Mouse (Mus musculus) MEL (cell line): ENCODE measurements around the gene Gm45808.

Experiments used
- CTCF ChIP-seq, 3 experiments: IDR thresholded peaks in 2 of 3; conservative IDR thresholded peaks in 1 of 3; 2 replicates each; pipeline ENCODE4 v1.5.1; 2011 to 2012; ENCODE audit warnings: low read length in 3 of 3, low read depth in 2 of 3, mild to moderate bottlenecking in 2 of 3, improper control_type of control experiment in 1 of 3, inconsistent platforms in 1 of 3, mixed read lengths in 1 of 3, moderate library complexity in 1 of 3; ENCODE audit not compliant: control insufficient read depth in 1 of 3, insufficient read depth in 1 of 3, poor library complexity in 1 of 3, severe bottlenecking in 1 of 3
- MAZ ChIP-seq: IDR thresholded peaks from 2 replicates; pipeline ENCODE4 v1.6.1; 2012; ENCODE audit warnings: low read depth, mild to moderate bottlenecking, inconsistent platforms, low read length, improper control_type of control experiment
- POLR2A ChIP-seq, 2 experiments: IDR thresholded peaks; 2 replicates each; pipeline ENCODE4 v1.6.1; 2011 to 2012; ENCODE audit warnings: low read length in 2 of 2, mild to moderate bottlenecking in 2 of 2, control low read depth in 1 of 2, improper control_type of control experiment in 1 of 2, low read depth in 1 of 2, moderate library complexity in 1 of 2; ENCODE audit not compliant: control insufficient read depth in 1 of 2, insufficient read depth in 1 of 2, poor library complexity in 1 of 2
- RAD21 ChIP-seq: IDR thresholded peaks from 2 replicates; pipeline ENCODE4 v1.6.1; 2011; ENCODE audit warnings: mild to moderate bottlenecking, low read depth, low read length, improper control_type of control experiment
- SIN3A ChIP-seq: IDR thresholded peaks from 2 replicates; pipeline ENCODE4 v1.6.1; 2012; ENCODE audit warnings: low read length, improper control_type of control experiment, inconsistent platforms
- TBP ChIP-seq: IDR thresholded peaks from 2 replicates; pipeline ENCODE4 v1.8.0; 2011; ENCODE audit warnings: low read depth, low read length, improper control_type of control experiment
- ZMIZ1 ChIP-seq: IDR thresholded peaks from 2 replicates; pipeline ENCODE4 v1.6.1; 2012; ENCODE audit warnings: low read depth, mild to moderate bottlenecking, inconsistent platforms, low read length, improper control_type of control experiment, moderate library complexity
- ZNF384 ChIP-seq: IDR thresholded peaks from 2 replicates; pipeline ENCODE4 v1.6.1; 2012; ENCODE audit warnings: low read depth, mild to moderate bottlenecking, inconsistent platforms, low read length, improper control_type of control experiment

- TF ChIP-seq POLR2A (IDR thresholded peaks at IDR 0.05; ENCODE audit: control insufficient read depth in 1 of 2, insufficient read depth in 1 of 2, low read depth in 1 of 2, low read length in 2 of 2, poor library complexity in 1 of 2) (no peak), CTCF (IDR thresholded peaks at IDR 0.05 in 2 of 3, conservative IDR thresholded peaks at IDR 0.05 in 1 of 3; ENCODE audit: control insufficient read depth in 1 of 3, insufficient read depth in 1 of 3, low read depth in 2 of 3, low read length in 3 of 3, poor library complexity in 1 of 3, severe bottlenecking in 1 of 3) (no peak), ZNF384 (no peak), MAZ (no peak), TBP (no peak), RAD21 (no peak), ZMIZ1 (no peak), SIN3A (no peak)
Measured at GRCm38 (mm10) chr7:45489578-45489977, 3.0 kb upstream of the Gm45808 start.
